Mouse (Mus musculus): Measurements from ENCODE around the gene Mfn2. TPM values are rescaled to one million over a fixed set of nuclear protein-coding genes. Genes with fewer than 3 reads are reported as not detected.

Mfn2 gene
- total and polyA plus RNA-seq, 3 experiments: 10.0 to 36.8 (median 17.5) TPM

- Histone ChIP-seq H3K4me2 (ENCODE audit: insufficient read depth, low read depth, poor library complexity, severe bottlenecking) (no peak overlapping the region), H3K27ac (ENCODE audit: insufficient read depth, low read depth) (no peak overlapping the region), H3K4me3 (replicated peaks in 1 of 3; ENCODE audit: low read depth in 2 of 3, low read length in 2 of 3, poor library complexity in 1 of 3) (no peak overlapping the region), H3K36me3 (replicated peaks in 1 of 2; ENCODE audit: control insufficient read depth in 1 of 2, insufficient read depth in 1 of 2, low read length in 1 of 2) (no peaks in the 10 kb centered on the region), H3K79me2 (replicated peaks; ENCODE audit: control insufficient read depth, extremely low read depth, insufficient read depth, poor library complexity, severe bottlenecking) (no peaks in the 10 kb centered on the region), H3K9me3 (replicated peaks; ENCODE audit: low read length) (no peaks in the 10 kb centered on the region), H3K4me1 (ENCODE audit: control insufficient read depth in 1 of 2, insufficient read depth in 2 of 2) (peaks cover 10 to 18% of the 10 kb centered on the region in 2 experiments), H3K9ac (ENCODE audit: insufficient read depth, low read depth) (no peak overlapping the region), H3K27me3 (replicated peaks) (peaks cover 57% of the 10 kb centered on the region)
- no peak for TF ChIP-seq CTCF (conservative IDR thresholded peaks at IDR 0.05 in 1 of 2, IDR thresholded peaks at IDR 0.05 in 1 of 2; ENCODE audit: low read depth in 2 of 2, low read length in 2 of 2)
- no peak for TF ChIP-seq SMC3 (IDR thresholded peaks at IDR 0.05; ENCODE audit: low read depth, low read length)
- TF ChIP-seq TCF12 (IDR thresholded peaks at IDR 0.05; ENCODE audit: low read depth, low read length): no peak
- no peak for TF ChIP-seq ZMIZ1 (IDR thresholded peaks at IDR 0.05; ENCODE audit: low read depth, low read length)
- TF ChIP-seq RAD21 (IDR thresholded peaks at IDR 0.05; ENCODE audit: low read depth, low read length): no peak
- no peak for TF ChIP-seq ZKSCAN1 (IDR thresholded peaks at IDR 0.05; ENCODE audit: borderline replicate concordance, low read depth, low read length)
- no peak for TF ChIP-seq NELFE (IDR thresholded peaks at IDR 0.05; ENCODE audit: low read depth, low read length)
- no peak for TF ChIP-seq E2F4 (IDR thresholded peaks at IDR 0.05; ENCODE audit: insufficient replicate concordance, low read depth, low read length)
- TF ChIP-seq UBTF (IDR thresholded peaks at IDR 0.05; ENCODE audit: low read depth, low read length): no peak
- no peak for TF ChIP-seq KAT2A (IDR thresholded peaks at IDR 0.05; ENCODE audit: insufficient replicate concordance, low read length)
- TF ChIP-seq ZNF384 (IDR thresholded peaks at IDR 0.05; ENCODE audit: low read depth, low read length): no peak
- no peak for TF ChIP-seq GABPA (IDR thresholded peaks at IDR 0.05; ENCODE audit: insufficient replicate concordance, low read depth, low read length)
- no peak for TF ChIP-seq JUN (IDR thresholded peaks at IDR 0.05; ENCODE audit: insufficient read depth, low read depth, low read length)
- no peak for TF ChIP-seq RCOR1 (conservative IDR thresholded peaks at IDR 0.05; ENCODE audit: low read depth, low read length)
- TF ChIP-seq SIN3A (IDR thresholded peaks at IDR 0.05; ENCODE audit: low read length): no peak
- no peak for TF ChIP-seq JUND (conservative IDR thresholded peaks at IDR 0.05; ENCODE audit: low read depth, low read length)
- no peak for TF ChIP-seq MAX (IDR thresholded peaks at IDR 0.05; ENCODE audit: low read length)
- no peak for TF ChIP-seq IRF4 (IDR thresholded peaks at IDR 0.05; ENCODE audit: low read depth, low read length)
- dilution Hi-C loops (cut with MboI; ENCODE audit: extremely low pct_ligation_motif_present, extremely low pct_unique_long_range_greater_than_20kb, low sequenced_read_pairs) (no loop called here), in situ Hi-C loops (cut with MboI; ENCODE audit: low pct_ligation_motif_present, low pct_unique_long_range_greater_than_20kb, low sequenced_read_pairs) (no loop called here)
- DNase-seq (ENCODE audit: extremely low read depth): no peak
Observed at GRCm38 (mm10) chr4:147934134-147934533, 29.6 kb upstream of the Mfn2 start.

DNA sequence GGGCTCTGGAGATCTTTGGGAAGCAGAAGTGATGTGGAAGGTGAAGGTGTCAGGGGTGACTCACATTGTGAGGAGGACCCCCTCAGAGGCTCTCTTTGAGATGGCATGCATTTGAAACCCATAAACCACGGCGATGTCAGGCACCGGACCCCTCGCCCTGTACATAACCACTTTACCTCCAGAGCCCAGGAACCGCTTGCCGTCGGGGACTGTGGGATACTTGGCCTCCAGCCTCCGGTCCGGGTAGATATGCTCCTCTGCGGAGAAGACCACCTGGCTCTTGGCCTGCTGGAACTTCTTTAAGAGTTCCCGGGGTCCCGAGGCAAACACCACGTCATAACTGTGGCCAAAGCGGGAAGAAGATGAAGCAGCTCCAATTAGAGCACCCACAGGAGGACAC is 26.4 kb upstream of the Mfn2 start:
- DNase-seq (ENCODE audit: extremely low read depth): no peak
- H3K4me1 ChIP-seq (ENCODE audit: control insufficient read depth in 1 of 2, insufficient read depth in 2 of 2): peaks cover 12 to 14% of the 10 kb centered on the region in 2 experiments
- H3K9me3 ChIP-seq (replicated peaks; ENCODE audit: low read length): no peaks in the 10 kb centered on the region
- H3K79me2 ChIP-seq (replicated peaks; ENCODE audit: control insufficient read depth, extremely low read depth, insufficient read depth, poor library complexity, severe bottlenecking): no peaks in the 10 kb centered on the region
- peaks cover 31% of the 10 kb centered on the region for H3K27me3 ChIP-seq (replicated peaks)
- no peak overlapping the region for H3K27ac ChIP-seq (ENCODE audit: insufficient read depth, low read depth)
- H3K9ac ChIP-seq (ENCODE audit: insufficient read depth, low read depth): no peak overlapping the region
- dilution Hi-C loops (cut with MboI; ENCODE audit: extremely low pct_ligation_motif_present, extremely low pct_unique_long_range_greater_than_20kb, low sequenced_read_pairs): no loop called here
- TF ChIP-seq MAFK (IDR thresholded peaks at IDR 0.05; ENCODE audit: insufficient replicate concordance, low read length) (no peak), ELF1 (IDR thresholded peaks at IDR 0.05; ENCODE audit: low read depth, low read length) (no peak), GABPA (IDR thresholded peaks at IDR 0.05; ENCODE audit: insufficient replicate concordance, low read depth, low read length) (no peak), USF2 (conservative IDR thresholded peaks at IDR 0.05; ENCODE audit: low read depth, low read length) (no peak), JUND (conservative IDR thresholded peaks at IDR 0.05; ENCODE audit: low read depth, low read length) (no peak), BHLHE40 (IDR thresholded peaks at IDR 0.05; ENCODE audit: low read depth, low read length) (no peak), HCFC1 (IDR thresholded peaks at IDR 0.05; ENCODE audit: low read depth, low read length) (no peak), ETS1 (conservative IDR thresholded peaks at IDR 0.05; ENCODE audit: low read depth, low read length) (no peak), E2F4 (IDR thresholded peaks at IDR 0.05; ENCODE audit: insufficient replicate concordance, low read depth, low read length) (no peak), MAX (IDR thresholded peaks at IDR 0.05; ENCODE audit: low read length) (no peak), ZMIZ1 (IDR thresholded peaks at IDR 0.05; ENCODE audit: low read depth, low read length) (no peak), POLR2AphosphoS2 (IDR thresholded peaks at IDR 0.05; ENCODE audit: low read depth, low read length) (no peak)
- H3K4me2 ChIP-seq (ENCODE audit: insufficient read depth, low read depth, poor library complexity, severe bottlenecking): no peak overlapping the region
- no peak overlapping the region for H3K4me3 ChIP-seq (replicated peaks in 1 of 3; ENCODE audit: low read depth in 2 of 3, low read length in 2 of 3, poor library complexity in 1 of 3)
- no peaks in the 10 kb centered on the region for H3K36me3 ChIP-seq (replicated peaks in 1 of 2; ENCODE audit: control insufficient read depth in 1 of 2, insufficient read depth in 1 of 2, low read length in 1 of 2)
- in situ Hi-C loops (cut with MboI; ENCODE audit: low pct_ligation_motif_present, low pct_unique_long_range_greater_than_20kb, low sequenced_read_pairs): no loop called here

All from CH12.LX (cell line).